Mouse (Mus musculus) lung, postnatal 25 days (tissue): ENCODE results near the gene Atp6v1g3.

ENCODE experiments used
- DNase-seq: peaks from one replicate; pipeline ENCODE4 v3.0.0; 2022; ENCODE audit warnings: low spot score

Gene Atp6v1g3

GRCm38 (mm10) chr1:138289455-138290425 is 16.2 kb downstream of the Atp6v1g3 start:
- DNase-seq = no peak

DNA sequence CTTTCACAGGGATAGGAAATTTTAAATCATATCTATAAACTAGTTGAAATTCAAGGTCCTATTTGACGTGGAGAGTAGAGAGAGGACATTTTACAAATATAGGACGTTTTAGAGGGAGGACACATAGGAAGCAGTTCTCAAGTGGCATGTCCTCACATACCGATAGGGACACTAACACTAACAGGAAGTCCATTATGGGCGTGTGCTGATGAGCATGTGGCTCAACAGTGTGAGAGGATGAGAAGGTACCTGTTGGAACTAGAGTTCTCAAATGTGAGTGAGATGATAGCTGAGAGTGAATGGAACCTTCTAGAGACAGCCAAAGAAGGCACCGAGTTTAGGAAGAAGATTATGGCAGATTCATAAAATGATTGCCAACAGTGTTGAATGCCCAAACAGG is 17.9 kb downstream of the Atp6v1g3 start:
- DNase-seq = no peak

GRCm38 (mm10) chr1:138294487-138294886 is 20.9 kb downstream of the Atp6v1g3 start:
- DNase-seq = no peak

- DNase-seq = no peak
These were observed 24.6 kb downstream of the Atp6v1g3 start for GRCm38 (mm10) chr1:138298156-138298555.

GRCm38 (mm10) chr1:138299576-138299975 is 26.0 kb downstream of the Atp6v1g3 start:
- no peak for DNase-seq

GRCm38 (mm10) chr1:138301920-138302319 is 28.4 kb downstream of the Atp6v1g3 start:
- no peak for DNase-seq

- no peak for DNase-seq
These were observed 29.2 kb downstream of the Atp6v1g3 start for GRCm38 (mm10) chr1:138302756-138303155.

DNA sequence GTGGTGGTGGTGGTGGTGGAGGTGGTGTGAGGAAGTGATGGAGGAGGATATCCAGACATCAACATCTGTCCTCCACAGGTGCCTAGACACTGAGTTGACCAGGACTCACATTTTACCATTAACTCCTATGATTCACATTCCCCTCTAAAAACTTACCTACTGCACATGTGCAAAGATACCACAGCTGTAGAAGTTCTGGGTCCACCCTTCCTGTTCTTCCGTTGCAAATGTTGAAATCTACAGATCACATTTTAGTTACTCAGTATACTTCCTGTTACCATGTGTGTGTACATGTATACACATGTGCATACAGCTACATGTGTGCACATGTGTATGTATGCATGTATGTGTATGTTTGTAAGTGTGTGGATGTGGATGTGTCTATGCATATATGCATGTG is 29.8 kb downstream of the Atp6v1g3 start:
- DNase-seq = no peak

- peak; percentile 30 for DNase-seq
These were observed 30.8 kb downstream of the Atp6v1g3 start for GRCm38 (mm10) chr1:138304141-138304915.

DNA sequence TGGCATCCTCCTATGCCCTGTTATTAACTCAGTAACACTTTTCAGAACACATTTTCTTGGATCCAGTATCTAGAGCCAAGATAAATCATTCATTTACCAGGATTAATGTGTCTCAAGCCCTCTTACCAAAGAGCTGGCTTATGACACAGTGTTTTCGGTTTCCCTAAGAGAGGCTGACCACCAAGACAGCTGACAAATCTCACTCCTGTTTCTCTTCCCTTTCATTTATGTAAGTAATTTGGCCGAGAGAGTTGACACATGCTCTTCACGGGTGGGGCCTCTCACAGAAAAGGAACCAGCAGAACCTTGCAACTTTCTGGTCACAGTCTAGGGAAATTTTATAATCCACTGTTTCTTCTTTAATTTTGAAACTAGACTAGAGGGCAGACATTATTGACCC is 49.1 kb downstream of the Atp6v1g3 start:
- DNase-seq = peak; percentile 57

- DNase-seq = peak; percentile 38
These were observed 49.6 kb downstream of the Atp6v1g3 start for GRCm38 (mm10) chr1:138323076-138323630.

- no peak for DNase-seq
These were observed 52.6 kb downstream of the Atp6v1g3 start for GRCm38 (mm10) chr1:138326091-138326490.

- no peak for DNase-seq
These were observed 53.0 kb downstream of the Atp6v1g3 start for GRCm38 (mm10) chr1:138326566-138326965.

DNA sequence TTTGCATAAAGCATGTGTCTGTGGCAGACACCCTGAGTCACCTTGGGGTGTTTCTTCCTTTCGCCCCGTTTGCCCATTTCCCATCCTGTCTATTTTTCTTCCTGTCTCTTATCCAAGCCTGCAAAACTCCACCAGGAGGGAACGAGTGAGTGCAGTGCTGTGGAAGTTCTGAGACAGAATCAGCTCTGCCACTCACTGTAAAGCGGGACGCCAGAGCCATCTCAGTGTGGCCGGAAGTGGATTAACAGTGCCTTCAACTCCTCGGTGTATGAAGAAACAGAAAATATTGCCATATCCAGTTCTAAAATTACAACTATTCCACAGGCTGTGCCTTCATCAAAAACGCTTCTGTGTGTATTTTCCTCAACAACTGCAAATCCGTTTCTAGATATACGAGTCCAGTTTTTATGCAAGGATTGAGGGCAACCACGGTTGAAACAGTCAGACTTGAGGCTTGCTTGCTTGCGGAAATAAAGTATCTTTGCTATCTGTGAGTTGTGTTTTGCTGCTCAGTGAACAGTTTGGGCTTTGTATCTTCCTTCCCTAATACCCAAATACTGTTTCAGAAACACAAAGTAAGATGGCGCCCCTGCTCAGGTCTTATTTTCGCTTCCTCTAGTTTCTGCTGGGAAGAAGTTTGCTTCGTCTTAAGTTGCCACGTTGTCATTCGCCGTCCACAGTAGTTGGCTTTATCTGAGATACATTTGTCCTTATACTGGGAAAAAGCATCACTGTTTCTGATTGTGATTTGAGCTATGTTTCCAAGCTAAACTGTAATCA is 54.1 kb downstream of the Atp6v1g3 start:
- no peak for DNase-seq

GRCm38 (mm10) chr1:138328320-138328719 is 54.8 kb downstream of the Atp6v1g3 start:
- DNase-seq = peak; percentile 52

DNA sequence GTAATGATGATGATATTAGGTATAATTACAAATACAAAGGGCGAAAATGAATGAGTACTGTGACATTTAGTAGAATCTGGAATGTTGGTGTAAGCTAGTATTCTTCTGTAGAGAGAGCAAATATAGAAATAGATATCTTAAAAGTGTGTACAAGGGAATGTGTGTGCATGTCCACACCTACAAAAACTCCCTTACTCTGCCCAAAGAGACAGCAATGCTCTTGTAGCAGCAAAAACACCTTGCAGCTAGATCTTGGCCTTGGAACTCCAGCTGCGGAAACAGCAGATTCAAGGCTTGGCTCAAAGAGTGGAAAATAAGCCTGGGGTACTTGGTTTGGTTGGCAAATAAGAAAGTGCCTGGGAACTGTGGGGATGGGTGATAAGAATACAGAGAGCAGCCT is 57.0 kb downstream of the Atp6v1g3 start:
- no peak for DNase-seq

DNA sequence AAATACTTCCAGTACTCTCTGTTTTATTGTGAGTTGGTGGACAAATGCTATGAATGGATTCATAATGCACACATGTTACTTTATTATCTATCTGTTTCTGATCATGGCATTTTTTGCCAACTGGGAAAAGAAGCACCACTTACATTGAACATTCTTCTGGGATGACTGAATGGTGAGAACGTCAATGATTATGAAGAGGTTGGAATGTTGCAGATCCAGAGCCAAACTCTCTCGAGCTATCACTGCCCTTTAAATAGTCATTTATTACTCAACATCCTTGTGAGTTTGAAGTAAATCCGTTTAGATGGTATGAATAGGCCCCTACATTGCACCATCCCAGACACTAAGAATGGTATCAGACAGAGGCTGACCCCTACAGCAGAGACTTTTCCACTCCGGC is 58.1 kb downstream of the Atp6v1g3 start:
- no peak for DNase-seq

- no peak for DNase-seq
These were observed 61.2 kb downstream of the Atp6v1g3 start for GRCm38 (mm10) chr1:138334701-138335100.

DNA sequence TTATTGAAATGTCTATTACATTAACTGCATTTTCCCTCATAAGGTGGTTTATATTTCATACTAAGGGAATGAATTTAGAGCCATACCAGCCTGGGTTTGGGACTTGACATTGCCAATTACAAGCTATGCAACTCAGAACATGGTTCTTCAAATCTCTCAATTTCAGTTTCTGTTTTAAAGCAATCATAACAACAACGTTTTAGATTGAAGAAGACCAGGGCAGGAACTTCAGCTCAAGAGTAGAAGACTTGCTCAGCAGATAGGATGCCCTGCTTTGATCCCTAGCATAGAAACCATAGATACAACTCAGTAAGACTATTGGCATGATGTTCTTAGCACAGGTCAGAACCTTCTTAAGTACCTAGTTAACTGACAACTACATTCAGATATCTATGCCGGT is 63.9 kb downstream of the Atp6v1g3 start:
- no peak for DNase-seq
